Mouse (Mus musculus): ENCODE data around the gene Borcs7. TPM values are rescaled to one million over a fixed set of nuclear protein-coding genes. Genes with fewer than 3 reads are reported as not detected.

Gene Borcs7
- polyA plus RNA-seq, 1 experiment from 2014 or later = 12.5 TPM

DNA sequence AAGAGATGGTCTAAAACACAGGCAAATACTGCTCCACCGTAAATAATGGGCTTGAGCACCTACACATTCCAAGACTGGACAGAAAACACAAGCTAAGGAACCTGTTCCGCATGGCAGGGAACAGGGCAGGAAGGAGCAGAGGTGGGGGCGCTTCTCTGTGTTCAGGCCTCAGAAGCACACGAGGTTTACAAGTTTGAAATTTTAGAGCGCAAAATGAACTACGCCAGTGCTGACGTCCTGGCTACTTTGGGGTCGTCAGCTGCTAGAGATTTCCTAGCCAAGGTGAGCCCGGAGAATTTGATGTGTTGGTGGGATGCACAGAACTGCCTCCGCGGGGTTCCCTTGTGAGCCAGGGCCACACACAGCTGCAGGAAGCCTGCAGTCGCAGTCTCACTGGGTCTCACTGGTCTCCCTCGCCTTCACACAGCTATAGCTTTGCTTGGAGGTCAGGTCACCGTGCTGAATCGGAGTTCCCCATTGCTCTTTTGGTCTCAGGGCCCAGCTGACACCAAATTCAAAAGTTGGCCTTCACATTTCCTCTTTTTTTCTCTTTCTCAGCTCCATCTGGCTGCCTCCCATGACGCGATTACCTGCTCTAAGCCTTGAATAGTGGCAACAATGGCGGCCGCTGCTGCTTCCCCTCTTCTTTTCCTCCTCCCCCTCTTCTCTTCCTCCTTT is 8.3 kb downstream of the Borcs7 start:
- Histone ChIP-seq H3K4me3 (ENCODE audit: low read depth, low read length) (no peak overlapping the region), H3K27ac (ENCODE audit: low read depth, low read length) (no peak overlapping the region), H3K36me3 (ENCODE audit: control insufficient read depth, insufficient read depth, low read length) (0 out of 2 replicates have a peak, but pooled peaks cover 6% of the 10 kb centered on the region), H3K4me2 (ENCODE audit: low read length) (no peak overlapping the region), H3K4me1 (ENCODE audit: control insufficient read depth, insufficient read depth, low read length) (no peaks in the 10 kb centered on the region), H3K9ac (ENCODE audit: low read length) (no peak overlapping the region), H3K9me3 (replicated peaks; ENCODE audit: control insufficient read depth, low read length) (no peaks in the 10 kb centered on the region), H3K27me3 (replicated peaks; ENCODE audit: control insufficient read depth, insufficient read depth, low read length) (no peaks in the 10 kb centered on the region)
- DNase-seq (ENCODE audit: low spot score) (no peak), ATAC-seq (no peak)
- 43% methylated on average over 19 of the region's 19 CpGs for WGBS

DNA sequence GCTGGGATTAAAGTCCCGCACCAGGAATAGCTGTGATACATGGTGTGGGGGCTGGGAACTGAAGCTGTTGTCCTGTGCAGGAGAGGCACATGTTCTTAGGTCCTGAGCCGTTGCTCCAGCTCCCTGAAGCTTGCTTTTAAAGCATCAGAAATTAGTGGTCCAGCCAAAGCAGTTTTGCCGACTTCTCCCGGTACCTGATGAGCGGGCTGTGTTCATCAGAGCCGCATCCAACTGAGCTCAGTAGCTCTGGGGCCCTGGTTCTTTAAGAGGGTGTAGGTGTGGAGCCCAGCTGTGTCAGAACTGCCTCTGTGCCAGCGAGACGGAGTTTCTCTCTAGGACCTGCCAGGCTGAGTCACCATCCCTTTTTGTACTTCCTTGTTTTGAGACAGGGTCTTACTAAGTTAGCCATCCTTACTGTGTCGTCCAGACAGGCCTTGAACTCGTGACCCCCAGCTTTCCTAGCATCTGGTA is 9.3 kb downstream of the Borcs7 start:
- no peak for ATAC-seq
- no peak for DNase-seq (ENCODE audit: low spot score)
- Histone ChIP-seq H3K4me2 (ENCODE audit: low read length) (no peak overlapping the region), H3K4me1 (ENCODE audit: control insufficient read depth, insufficient read depth, low read length) (no peaks in the 10 kb centered on the region), H3K9ac (ENCODE audit: low read length) (no peak overlapping the region), H3K36me3 (ENCODE audit: control insufficient read depth, insufficient read depth, low read length) (0 out of 2 replicates have a peak, but pooled peaks cover 6% of the 10 kb centered on the region), H3K27ac (ENCODE audit: low read depth, low read length) (no peak overlapping the region), H3K27me3 (replicated peaks; ENCODE audit: control insufficient read depth, insufficient read depth, low read length) (no peaks in the 10 kb centered on the region), H3K9me3 (replicated peaks; ENCODE audit: control insufficient read depth, low read length) (no peaks in the 10 kb centered on the region), H3K4me3 (ENCODE audit: low read depth, low read length) (no peak overlapping the region)
- 81% methylated on average over 10 of the region's 10 CpGs for WGBS

DNA sequence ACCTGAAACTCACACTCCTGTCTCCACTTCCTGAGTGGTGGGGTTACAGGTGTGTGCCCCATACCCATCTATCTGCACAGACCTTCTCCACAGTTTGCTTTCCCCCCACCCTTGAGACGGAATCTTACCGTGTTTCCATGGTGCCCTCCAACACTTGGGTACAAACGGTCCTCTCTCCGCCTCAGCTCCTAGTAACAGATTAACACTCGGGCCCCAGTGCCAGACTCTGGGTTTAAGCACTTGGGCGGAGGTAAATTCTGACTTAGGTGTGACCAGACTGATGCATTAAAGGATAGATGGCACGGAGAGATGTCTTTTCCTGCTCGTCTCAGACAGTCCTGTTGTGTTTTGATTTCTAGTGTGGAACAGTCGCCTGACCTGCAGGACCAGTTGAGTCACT is 11.4 kb downstream of the Borcs7 start:
- no peak overlapping the region for H3K4me3 ChIP-seq (ENCODE audit: low read depth, low read length)
- 0 out of 2 replicates have a peak, but pooled peaks cover 2% of the 10 kb centered on the region for H3K36me3 ChIP-seq (ENCODE audit: control insufficient read depth, insufficient read depth, low read length)
- no peaks in the 10 kb centered on the region for H3K27me3 ChIP-seq (replicated peaks; ENCODE audit: control insufficient read depth, insufficient read depth, low read length)
- no peak overlapping the region for H3K9ac ChIP-seq (ENCODE audit: low read length)
- H3K9me3 ChIP-seq (replicated peaks; ENCODE audit: control insufficient read depth, low read length) = no peaks in the 10 kb centered on the region
- no peak for ATAC-seq
- DNase-seq (ENCODE audit: low spot score) = no peak
- WGBS = 90% methylated on average over 9 of the region's 9 CpGs
- no peak overlapping the region for H3K4me2 ChIP-seq (ENCODE audit: low read length)
- no peak overlapping the region for H3K27ac ChIP-seq (ENCODE audit: low read depth, low read length)
- no peaks in the 10 kb centered on the region for H3K4me1 ChIP-seq (ENCODE audit: control insufficient read depth, insufficient read depth, low read length)

DNA sequence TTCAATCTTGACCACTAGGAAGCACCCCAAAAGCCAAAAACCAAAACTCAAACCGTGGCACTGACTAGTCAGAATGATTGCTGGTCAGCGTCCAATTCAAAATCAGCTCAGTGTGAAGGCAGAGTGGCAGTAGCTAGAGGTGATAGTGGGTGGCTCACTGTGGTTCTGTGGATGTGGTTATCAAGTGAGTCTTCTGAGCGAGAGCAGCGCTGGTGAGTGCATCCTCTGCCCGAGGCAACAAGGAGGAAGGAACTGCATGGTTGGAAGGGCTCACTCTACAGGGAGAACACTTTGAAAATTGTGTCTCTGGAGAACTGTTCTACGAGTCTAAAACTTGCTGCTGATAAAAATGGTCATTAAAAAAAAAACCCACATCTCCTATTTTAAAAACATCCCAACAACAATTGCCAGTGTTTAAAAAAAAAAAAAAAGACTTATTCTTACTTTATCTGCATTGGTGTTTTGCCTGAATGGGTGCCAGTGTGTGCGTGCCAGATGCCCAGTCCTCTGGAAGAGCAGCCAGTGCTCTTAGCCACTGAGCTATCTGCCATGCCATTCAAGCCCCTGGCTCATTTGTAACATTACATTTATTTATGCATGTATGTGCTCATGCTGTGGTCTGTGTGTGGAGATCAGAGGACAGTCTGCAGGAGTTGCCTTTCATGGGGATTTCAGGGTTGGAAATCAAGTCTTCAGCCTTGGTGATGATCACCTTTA is 16.2 kb downstream of the Borcs7 start:
- ATAC-seq (no peak), DNase-seq (ENCODE audit: low spot score) (no peak)
- Histone ChIP-seq H3K27ac (ENCODE audit: low read depth, low read length) (no peak overlapping the region), H3K9ac (ENCODE audit: low read length) (no peak overlapping the region), H3K4me1 (ENCODE audit: control insufficient read depth, insufficient read depth, low read length) (peaks cover 6% of the 10 kb centered on the region; the same call in 1 of the 2 replicates), H3K36me3 (ENCODE audit: control insufficient read depth, insufficient read depth, low read length) (no peaks in the 10 kb centered on the region), H3K9me3 (replicated peaks; ENCODE audit: control insufficient read depth, low read length) (no peaks in the 10 kb centered on the region), H3K4me2 (ENCODE audit: low read length) (no peak overlapping the region), H3K4me3 (ENCODE audit: low read depth, low read length) (no peak overlapping the region), H3K27me3 (replicated peaks; ENCODE audit: control insufficient read depth, insufficient read depth, low read length) (no peaks in the 10 kb centered on the region)
- WGBS = 70% methylated on average over 7 of the region's 7 CpGs

DNA sequence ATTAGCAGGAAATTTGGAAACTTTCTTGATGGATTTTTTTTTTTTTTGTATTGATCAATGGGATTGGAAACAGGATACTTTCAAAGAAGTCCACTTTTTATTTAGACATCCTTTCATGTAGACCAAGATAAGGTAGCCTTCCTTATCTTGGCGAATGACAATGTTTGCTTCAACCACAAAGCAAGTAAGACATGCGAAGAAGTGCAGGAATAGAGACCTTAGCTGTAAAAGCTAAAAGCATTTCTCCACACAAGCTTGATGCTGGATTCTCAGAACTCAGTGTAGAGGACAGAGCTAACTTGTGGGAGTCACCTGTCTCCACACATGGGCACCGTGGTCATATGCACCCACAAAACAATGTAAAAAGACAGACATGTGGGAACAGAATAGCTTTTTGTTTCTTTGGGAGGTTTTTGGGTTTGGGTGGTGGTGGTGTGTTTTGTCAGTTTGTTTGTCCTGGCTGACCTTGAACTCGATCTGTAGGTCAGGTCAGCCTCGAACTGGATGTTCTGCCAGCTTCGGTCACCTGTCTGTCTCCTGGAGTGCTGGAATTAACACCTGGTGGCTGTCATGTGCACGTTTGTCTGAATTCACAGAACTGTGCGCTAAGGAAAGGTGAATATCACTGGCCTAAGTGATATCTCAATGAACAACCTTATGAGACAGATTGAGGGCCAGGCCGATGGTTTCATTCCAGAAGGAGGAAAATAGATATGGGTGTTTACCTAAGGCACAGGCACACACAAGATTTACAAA is 17.0 kb downstream of the Borcs7 start:
- H3K4me2 ChIP-seq (ENCODE audit: low read length) = peak overlapping the region; percentile 61
- ATAC-seq = no peak
- peaks cover 6% of the 10 kb centered on the region; the same call in 1 of the 2 replicates for H3K4me1 ChIP-seq (ENCODE audit: control insufficient read depth, insufficient read depth, low read length)
- no peaks in the 10 kb centered on the region for H3K27me3 ChIP-seq (replicated peaks; ENCODE audit: control insufficient read depth, insufficient read depth, low read length)
- H3K27ac ChIP-seq (ENCODE audit: low read depth, low read length) = no peak overlapping the region
- peak overlapping the region; percentile 36 for H3K4me3 ChIP-seq (ENCODE audit: low read depth, low read length)
- no peak overlapping the region for H3K9ac ChIP-seq (ENCODE audit: low read length)
- DNase-seq (ENCODE audit: low spot score) = no peak
- H3K9me3 ChIP-seq (replicated peaks; ENCODE audit: control insufficient read depth, low read length) = no peaks in the 10 kb centered on the region
- no peaks in the 10 kb centered on the region for H3K36me3 ChIP-seq (ENCODE audit: control insufficient read depth, insufficient read depth, low read length)
- 81% methylated on average over 9 of the region's 9 CpGs for WGBS

DNA sequence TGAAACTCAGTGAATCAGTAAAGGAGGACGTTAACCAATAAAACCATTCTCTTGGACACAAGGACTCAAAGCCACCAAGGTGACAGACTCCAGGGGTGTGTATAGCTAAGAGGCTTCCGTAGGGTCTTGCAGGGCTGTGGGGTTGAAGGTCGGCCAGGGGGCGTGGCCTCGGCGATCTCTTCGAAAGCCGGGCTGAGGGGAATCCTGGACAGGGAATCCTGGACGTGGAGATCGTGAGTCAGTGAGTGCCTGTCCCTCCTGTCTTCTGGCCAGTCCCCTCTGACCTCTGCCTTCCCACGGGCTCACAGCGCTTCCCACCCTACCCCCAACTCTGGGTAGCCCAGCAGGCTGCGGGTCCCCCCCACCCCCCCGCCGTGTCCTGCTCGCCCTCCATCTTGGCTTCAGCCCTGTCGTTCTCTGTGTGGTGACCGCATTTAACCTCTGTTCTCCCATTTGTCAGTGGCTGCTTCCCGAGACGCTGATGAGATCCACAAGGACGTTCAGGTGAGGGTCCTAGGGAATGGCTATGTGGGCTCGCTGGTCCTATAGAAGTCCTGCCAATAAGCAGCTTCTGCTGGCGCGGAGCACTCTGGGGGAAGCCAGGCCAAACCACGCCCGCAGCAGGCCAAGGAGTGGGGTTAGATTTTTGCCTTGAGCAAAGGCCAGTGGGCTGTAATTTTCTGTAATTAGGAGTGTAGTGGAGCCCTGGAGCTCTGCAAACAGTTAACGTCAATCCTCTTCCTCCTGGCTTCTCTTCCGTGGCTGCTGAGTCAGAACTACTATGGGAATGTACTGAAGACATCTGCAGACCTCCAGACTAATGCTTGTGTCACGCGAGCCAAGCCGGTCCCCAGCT is 17.8 kb downstream of the Borcs7 start, which contains the start of gene As3mt:
Gene As3mt, plus strand, starts transcription at position 163 of the 856 bp plus-strand sequence.
- ATAC-seq (no peak), DNase-seq (ENCODE audit: low spot score) (peak; percentile 27)
- no peaks in the 10 kb centered on the region for H3K36me3 ChIP-seq (ENCODE audit: control insufficient read depth, insufficient read depth, low read length)
- peak within 1 kb of the TSS; percentile 36 for H3K4me3 ChIP-seq (ENCODE audit: low read depth, low read length)
- WGBS = 15% methylated on average over 31 of the region's 31 CpGs
- H3K27ac ChIP-seq (ENCODE audit: low read depth, low read length) = no peak within 1 kb of the TSS
- peak within 1 kb of the TSS; percentile 58; the same call in 1 of the 2 replicates for H3K9ac ChIP-seq (ENCODE audit: low read length)
- H3K4me2 ChIP-seq (ENCODE audit: low read length) = peak within 1 kb of the TSS; percentile 61
- H3K4me1 ChIP-seq (ENCODE audit: control insufficient read depth, insufficient read depth, low read length) = peaks cover 6% of the 10 kb centered on the region; the same call in 1 of the 2 replicates
- H3K27me3 ChIP-seq (replicated peaks; ENCODE audit: control insufficient read depth, insufficient read depth, low read length) = no peaks in the 10 kb centered on the region
- H3K9me3 ChIP-seq (replicated peaks; ENCODE audit: control insufficient read depth, low read length) = no peaks in the 10 kb centered on the region

- ATAC-seq (no peak), DNase-seq (ENCODE audit: low spot score) (no peak)
- Histone ChIP-seq H3K27ac (ENCODE audit: low read depth, low read length) (no peak overlapping the region), H3K27me3 (replicated peaks; ENCODE audit: control insufficient read depth, insufficient read depth, low read length) (no peaks in the 10 kb centered on the region), H3K4me3 (ENCODE audit: low read depth, low read length) (no peak overlapping the region), H3K4me2 (ENCODE audit: low read length) (no peak overlapping the region), H3K9me3 (replicated peaks; ENCODE audit: control insufficient read depth, low read length) (no peaks in the 10 kb centered on the region), H3K4me1 (ENCODE audit: control insufficient read depth, insufficient read depth, low read length) (peaks cover 6% of the 10 kb centered on the region; the same call in 1 of the 2 replicates), H3K9ac (ENCODE audit: low read length) (no peak overlapping the region), H3K36me3 (ENCODE audit: control insufficient read depth, insufficient read depth, low read length) (no peaks in the 10 kb centered on the region)
- WGBS = 92% methylated on average over 4 of the region's 4 CpGs
These were observed 20.9 kb downstream of the Borcs7 start for GRCm38 (mm10) chr19:46710614-46711013.

GRCm38 (mm10) chr19:46714234-46714633 is 24.5 kb downstream of the Borcs7 start:
- Histone ChIP-seq H3K4me2 (ENCODE audit: low read length) (no peak overlapping the region), H3K27ac (ENCODE audit: low read depth, low read length) (no peak overlapping the region), H3K9me3 (replicated peaks; ENCODE audit: control insufficient read depth, low read length) (0 out of 2 replicates have a peak, but pooled peaks cover 2% of the 10 kb centered on the region), H3K27me3 (replicated peaks; ENCODE audit: control insufficient read depth, insufficient read depth, low read length) (no peaks in the 10 kb centered on the region), H3K9ac (ENCODE audit: low read length) (no peak overlapping the region), H3K4me1 (ENCODE audit: control insufficient read depth, insufficient read depth, low read length) (no peaks in the 10 kb centered on the region), H3K36me3 (ENCODE audit: control insufficient read depth, insufficient read depth, low read length) (no peaks in the 10 kb centered on the region), H3K4me3 (ENCODE audit: low read depth, low read length) (no peak overlapping the region)
- no peak for DNase-seq (ENCODE audit: low spot score)
- WGBS = 94% methylated on average over 8 of the region's 8 CpGs
- ATAC-seq = no peak

Measured in forebrain, embryonic 14.5 days (tissue).